Mouse (Mus musculus) ES-E14 (cell line): ENCODE results near the gene Inpp5k. TPM values are rescaled to one million over a fixed set of nuclear protein-coding genes. Genes with fewer than 3 reads are reported as not detected.

Source experiments
- DNase-seq: peaks from one replicate; pipeline ENCODE4 v3.0.0-alpha.2; 2013; ENCODE audit warnings: low read depth, low spot score
- H3K27ac ChIP-seq: 2 replicates; pipeline ENCODE4 v1.5.1; 2012; ENCODE audit warnings: low read depth, mild to moderate bottlenecking, low read length, moderate library complexity, mixed read lengths; ENCODE audit not compliant: poor library complexity, insufficient read depth, severe bottlenecking
- H3K36me3 ChIP-seq: 2 replicates; pipeline ENCODE4 v1.6.1; 2012; ENCODE audit warnings: mild to moderate bottlenecking, low read length, moderate library complexity, mixed read lengths; ENCODE audit not compliant: control insufficient read depth, poor library complexity, insufficient read depth, severe bottlenecking
- H3K4me1 ChIP-seq, 2 experiments: fragments of 150-350 bp in 1 of 2; sonication (generic) in 1 of 2; 2 replicates each; pipeline ENCODE4 v1.6.1; 2012; ENCODE audit warnings: low read length in 2 of 2, mild to moderate bottlenecking in 1 of 2, mixed read lengths in 1 of 2; ENCODE audit not compliant: control insufficient read depth in 2 of 2, insufficient read depth in 2 of 2, poor library complexity in 1 of 2
- H3K4me3 ChIP-seq, 2 experiments: fragments of 150-350 bp in 1 of 2; sonication (generic) in 1 of 2; 2 replicates each; pipeline ENCODE4 v1.5.1; 2012; ENCODE audit warnings: low read length in 2 of 2, low read depth in 1 of 2, mild to moderate bottlenecking in 1 of 2, mixed read lengths in 1 of 2; ENCODE audit not compliant: insufficient read depth in 1 of 2, poor library complexity in 1 of 2, severe bottlenecking in 1 of 2
- H3K9ac ChIP-seq: 2 replicates; pipeline ENCODE4 v1.6.1; 2012; ENCODE audit warnings: low read depth, mild to moderate bottlenecking, low read length, mixed read lengths; ENCODE audit not compliant: poor library complexity, insufficient read depth, severe bottlenecking
- H3K9me3 ChIP-seq: fragments of 150-350 bp; sonication (generic); 2 replicates; pipeline ENCODE4 v1.6.1; 2012; ENCODE audit warnings: low read depth, mild to moderate bottlenecking, low read length; ENCODE audit not compliant: control insufficient read depth, insufficient read depth
- CHD2 ChIP-seq: IDR thresholded peaks from 2 replicates; pipeline ENCODE4 v1.6.1; 2014; ENCODE audit warnings: mild to moderate bottlenecking, low read depth, low read length, inconsistent platforms
- HCFC1 ChIP-seq: IDR thresholded peaks from 2 replicates; pipeline ENCODE4 v1.6.1; 2012; ENCODE audit warnings: low read length, inconsistent platforms, borderline replicate concordance; ENCODE audit not compliant: insufficient read depth
- MAFK ChIP-seq: IDR thresholded peaks from 2 replicates; pipeline ENCODE4 v1.6.1; 2014; ENCODE audit warnings: mild to moderate bottlenecking, low read depth, low read length, inconsistent platforms; ENCODE audit not compliant: insufficient read depth
- ZC3H11A ChIP-seq: IDR thresholded peaks from 2 replicates; pipeline ENCODE4 v1.6.1; 2012; ENCODE audit warnings: low read depth, mild to moderate bottlenecking, inconsistent platforms, low read length, borderline replicate concordance
- ZNF384 ChIP-seq: IDR thresholded peaks from 2 replicates; pipeline ENCODE4 v1.6.1; 2012; ENCODE audit warnings: low read depth, low read length, inconsistent platforms
- in situ Hi-C, 2 experiments: fragments of 600-800 bp; cut with MboI; formaldehyde crosslinking; loops; one replicate each; pipeline ENCODE4 v1.15.1; 2025; ENCODE audit warnings: low sequenced_read_pairs in 2 of 2, inconsistent platforms in 1 of 2; ENCODE audit not compliant: unreplicated experiment in 2 of 2
- total RNA-seq: library from RNA; depleted of rRNA; stranded (reverse); fragments of 300-350 nt; gene quantifications from 2 replicates; pipeline ENCODE4 v1.2.3, GENCODE M21; 2012

The Inpp5k gene
- total RNA-seq, 1 experiment, result 12.2 TPM

DNA sequence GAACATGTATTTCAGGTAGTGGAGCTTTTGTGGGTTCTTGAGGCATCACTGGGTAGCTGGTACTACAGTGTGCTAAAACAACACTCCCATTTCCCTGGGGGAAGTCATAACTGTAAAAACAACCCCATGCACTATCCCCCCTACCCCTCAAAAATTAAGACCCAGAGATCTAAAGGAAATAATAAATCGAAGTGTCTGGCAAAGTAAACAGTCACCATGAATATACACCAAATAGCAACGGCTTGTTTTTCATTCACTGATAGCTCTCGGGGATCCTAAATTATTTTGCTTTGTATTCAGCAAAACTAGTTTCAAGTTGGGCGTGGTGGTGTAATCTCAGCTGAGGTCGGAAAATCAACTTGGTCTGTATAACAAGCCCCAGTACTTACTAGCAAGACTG is 690 bp upstream of the Inpp5k start:
- DNase-seq, result no peak
- Histone ChIP-seq H3K27ac (peak overlapping the region; percentile 16; the same call in 1 of the 2 replicates), H3K4me3 (peak overlapping the region; percentile 76), H3K9ac (peak overlapping the region; percentile 82; the same call in 1 of the 2 replicates), H3K36me3 (peaks cover 8% of the 10 kb centered on the region), H3K9me3 (no peaks in the 10 kb centered on the region), H3K4me1 (peaks cover 0 to 7% of the 10 kb centered on the region in 2 experiments; a peak in 3 of 4 replicates)
- in situ Hi-C loops, result no loop called here
- TF ChIP-seq HCFC1, result no peak
- no peak for TF ChIP-seq MAFK
- TF ChIP-seq ZC3H11A, result no peak
- no peak for TF ChIP-seq CHD2
- no peak for TF ChIP-seq ZNF384

- Histone ChIP-seq H3K4me1 (peaks cover 0 to 4% of the 10 kb centered on the region in 2 experiments; a peak in 2 of 4 replicates), H3K27ac (no peak overlapping the region), H3K4me3 (peak overlapping the region; percentile 75 to 89), H3K36me3 (peaks cover 11% of the 10 kb centered on the region), H3K9me3 (no peaks in the 10 kb centered on the region), H3K9ac (peak overlapping the region; percentile 82)
- no peak for TF ChIP-seq CHD2
- no peak for TF ChIP-seq HCFC1
- TF ChIP-seq ZC3H11A, result no peak
- TF ChIP-seq MAFK, result no peak
- TF ChIP-seq ZNF384, result no peak
- in situ Hi-C loops, result no loop called here
- DNase-seq, result no peak
Observed at GRCm38 (mm10) chr11:75631561-75632225, 905 bp downstream of the Inpp5k start.

- H3K36me3 ChIP-seq, result peaks cover 8% of the 10 kb centered on the region; the same call in 1 of the 2 replicates
- no peak for DNase-seq
- no peak for TF ChIP-seq MAFK
- no peak for TF ChIP-seq ZNF384
- TF ChIP-seq HCFC1, result no peak
- TF ChIP-seq CHD2, result no peak
- no peak for TF ChIP-seq ZC3H11A
- H3K4me1 ChIP-seq, result peaks cover 0 to 3% of the 10 kb centered on the region in 2 experiments; a peak in 2 of 4 replicates
- no peak overlapping the region for H3K4me3 ChIP-seq
- in situ Hi-C loops, result no loop called here
- no peak overlapping the region for H3K9ac ChIP-seq
- no peaks in the 10 kb centered on the region for H3K9me3 ChIP-seq
- no peak overlapping the region for H3K27ac ChIP-seq
Observed at GRCm38 (mm10) chr11:75632921-75633320, 2.1 kb downstream of the Inpp5k start.

DNA sequence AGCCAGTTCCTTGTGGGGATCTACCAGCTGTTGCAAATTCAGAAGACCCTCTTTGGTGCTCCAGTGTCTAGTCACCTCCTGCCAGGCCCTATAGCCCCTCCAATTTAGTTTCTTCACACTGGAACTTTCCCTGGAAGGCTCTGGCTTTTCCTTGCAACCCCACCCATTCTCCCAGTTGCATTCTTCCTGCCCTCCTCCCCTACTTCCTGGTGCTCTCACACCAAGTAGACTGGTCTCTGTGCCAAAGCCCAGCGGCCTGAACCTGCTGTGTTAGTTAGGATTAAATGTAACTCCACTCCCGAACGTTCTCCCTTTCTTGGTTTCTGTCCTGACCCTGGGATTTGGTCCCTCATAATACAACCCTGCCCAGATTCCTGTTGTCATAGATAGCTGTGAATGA is 4.0 kb downstream of the Inpp5k start:
- no peak for DNase-seq
- Histone ChIP-seq H3K27ac (no peak overlapping the region), H3K4me1 (peaks cover 0 to 3% of the 10 kb centered on the region in 2 experiments; a peak in 2 of 4 replicates), H3K4me3 (no peak overlapping the region), H3K9me3 (no peaks in the 10 kb centered on the region), H3K9ac (no peak overlapping the region), H3K36me3 (peaks cover 10% of the 10 kb centered on the region; the same call in 1 of the 2 replicates)
- in situ Hi-C loops, result no loop called here
- TF ChIP-seq CHD2, result no peak
- no peak for TF ChIP-seq ZC3H11A
- TF ChIP-seq MAFK, result no peak
- TF ChIP-seq HCFC1, result no peak
- TF ChIP-seq ZNF384, result no peak
